Mouse (Mus musculus): ENCODE data around the gene Arpc3. TPM values are rescaled to one million over a fixed set of nuclear protein-coding genes. Genes with fewer than 3 reads are reported as not detected.

Arpc3 gene
- polyA plus RNA-seq, 1 experiment from 2014 or later = 49.9 TPM

- Histone ChIP-seq H3K4me2 (replicated peaks; ENCODE audit: low read depth, low read length) (peak overlapping the region; percentile 84), H3K9me3 (ENCODE audit: control insufficient read depth, low read depth, low read length) (no peaks in the 10 kb centered on the region), H3K36me3 (ENCODE audit: control insufficient read depth, insufficient read depth, low read length) (peaks cover 8% of the 10 kb centered on the region; the same call in 1 of the 2 replicates), H3K4me1 (ENCODE audit: control insufficient read depth, insufficient read depth, low read length) (peaks cover 7% of the 10 kb centered on the region; the same call in 1 of the 2 replicates), H3K4me3 (ENCODE audit: low read depth, low read length) (peak overlapping the region; percentile 83), H3K27me3 (ENCODE audit: control insufficient read depth, insufficient read depth, low read length) (no peaks in the 10 kb centered on the region), H3K27ac (ENCODE audit: low read length) (no peak overlapping the region), H3K9ac (replicated peaks; ENCODE audit: low read depth, low read length) (peak overlapping the region; percentile 72)
- 15% methylated on average over 19 of the region's 19 CpGs for WGBS
- peak; percentile 25; the same call in 1 of the 2 replicates for ATAC-seq (ENCODE audit: insufficient number of reproducible peaks, insufficient read depth, low FRiP score, low read depth)
These were observed 738 bp downstream of the Arpc3 start for GRCm38 (mm10) chr5:122392227-122393004.

DNA sequence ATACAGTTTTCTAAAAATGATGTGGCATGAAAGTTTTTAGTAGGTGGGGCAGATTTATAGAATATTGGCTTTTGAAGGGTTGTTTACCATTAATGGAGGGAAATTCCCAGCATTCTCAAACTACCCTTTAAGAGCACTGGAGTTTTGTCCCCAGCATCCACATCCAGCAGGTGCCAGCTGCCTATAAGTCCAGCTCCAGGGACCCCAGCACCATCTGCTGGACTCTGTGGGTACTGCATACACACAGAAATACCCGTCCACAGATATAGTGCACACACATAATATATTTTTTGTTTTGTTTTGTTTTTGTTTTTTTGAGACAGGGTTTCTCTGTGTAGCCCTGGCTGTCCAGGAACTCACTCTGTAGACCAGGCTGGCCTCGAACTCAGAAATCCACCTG lies 2.2 kb downstream of the Arpc3 start:
- ATAC-seq (ENCODE audit: insufficient number of reproducible peaks, insufficient read depth, low FRiP score, low read depth) = no peak
- H3K9me3 ChIP-seq (ENCODE audit: control insufficient read depth, low read depth, low read length) = no peaks in the 10 kb centered on the region
- H3K4me1 ChIP-seq (ENCODE audit: control insufficient read depth, insufficient read depth, low read length) = peaks cover 7% of the 10 kb centered on the region; the same call in 1 of the 2 replicates
- 52% methylated on average over 2 of the region's 2 CpGs for WGBS
- H3K27me3 ChIP-seq (ENCODE audit: control insufficient read depth, insufficient read depth, low read length) = no peaks in the 10 kb centered on the region
- peaks cover 8% of the 10 kb centered on the region; the same call in 1 of the 2 replicates for H3K36me3 ChIP-seq (ENCODE audit: control insufficient read depth, insufficient read depth, low read length)
- H3K9ac ChIP-seq (replicated peaks; ENCODE audit: low read depth, low read length) = no peak overlapping the region
- no peak overlapping the region for H3K27ac ChIP-seq (ENCODE audit: low read length)
- no peak overlapping the region for H3K4me2 ChIP-seq (replicated peaks; ENCODE audit: low read depth, low read length)
- no peak overlapping the region for H3K4me3 ChIP-seq (ENCODE audit: low read depth, low read length)

- no peak overlapping the region for H3K27ac ChIP-seq (ENCODE audit: low read length)
- H3K36me3 ChIP-seq (ENCODE audit: control insufficient read depth, insufficient read depth, low read length) = peaks cover 15% of the 10 kb centered on the region
- WGBS = 83% methylated on average over 10 of the region's 10 CpGs
- no peak overlapping the region for H3K9ac ChIP-seq (replicated peaks; ENCODE audit: low read depth, low read length)
- no peak overlapping the region for H3K4me2 ChIP-seq (replicated peaks; ENCODE audit: low read depth, low read length)
- no peaks in the 10 kb centered on the region for H3K27me3 ChIP-seq (ENCODE audit: control insufficient read depth, insufficient read depth, low read length)
- peaks cover 11% of the 10 kb centered on the region; the same call in 1 of the 2 replicates for H3K4me1 ChIP-seq (ENCODE audit: control insufficient read depth, insufficient read depth, low read length)
- H3K4me3 ChIP-seq (ENCODE audit: low read depth, low read length) = no peak overlapping the region
- H3K9me3 ChIP-seq (ENCODE audit: control insufficient read depth, low read depth, low read length) = no peaks in the 10 kb centered on the region
- ATAC-seq (ENCODE audit: insufficient number of reproducible peaks, insufficient read depth, low FRiP score, low read depth) = no peak
These were observed 5.1 kb downstream of the Arpc3 start for GRCm38 (mm10) chr5:122396791-122397190.

- no peak overlapping the region for H3K27ac ChIP-seq (ENCODE audit: low read length)
- peaks cover 21% of the 10 kb centered on the region for H3K36me3 ChIP-seq (ENCODE audit: control insufficient read depth, insufficient read depth, low read length)
- H3K9me3 ChIP-seq (ENCODE audit: control insufficient read depth, low read depth, low read length) = no peaks in the 10 kb centered on the region
- no peak for ATAC-seq (ENCODE audit: insufficient number of reproducible peaks, insufficient read depth, low FRiP score, low read depth)
- 89% methylated on average over 8 of the region's 8 CpGs for WGBS
- H3K27me3 ChIP-seq (ENCODE audit: control insufficient read depth, insufficient read depth, low read length) = no peaks in the 10 kb centered on the region
- peaks cover 9% of the 10 kb centered on the region; the same call in 1 of the 2 replicates for H3K4me1 ChIP-seq (ENCODE audit: control insufficient read depth, insufficient read depth, low read length)
- no peak overlapping the region for H3K9ac ChIP-seq (replicated peaks; ENCODE audit: low read depth, low read length)
- H3K4me2 ChIP-seq (replicated peaks; ENCODE audit: low read depth, low read length) = no peak overlapping the region
- H3K4me3 ChIP-seq (ENCODE audit: low read depth, low read length) = no peak overlapping the region
These were observed 5.8 kb downstream of the Arpc3 start for GRCm38 (mm10) chr5:122397495-122397894.

GRCm38 (mm10) chr5:122399871-122400270 lies 8.2 kb downstream of the Arpc3 start:
- peak overlapping the region; percentile 30; the same call in 1 of the 2 replicates for H3K27ac ChIP-seq (ENCODE audit: low read length)
- H3K4me2 ChIP-seq (replicated peaks; ENCODE audit: low read depth, low read length) = no peak overlapping the region
- 0 out of 2 replicates have a peak, but pooled peaks cover 4% of the 10 kb centered on the region for H3K4me1 ChIP-seq (ENCODE audit: control insufficient read depth, insufficient read depth, low read length)
- no peaks in the 10 kb centered on the region for H3K9me3 ChIP-seq (ENCODE audit: control insufficient read depth, low read depth, low read length)
- H3K36me3 ChIP-seq (ENCODE audit: control insufficient read depth, insufficient read depth, low read length) = peaks cover 44% of the 10 kb centered on the region
- no peak overlapping the region for H3K4me3 ChIP-seq (ENCODE audit: low read depth, low read length)
- 69% methylated on average over 8 of the region's 8 CpGs for WGBS
- ATAC-seq (ENCODE audit: insufficient number of reproducible peaks, insufficient read depth, low FRiP score, low read depth) = no peak
- no peak overlapping the region for H3K9ac ChIP-seq (replicated peaks; ENCODE audit: low read depth, low read length)
- no peaks in the 10 kb centered on the region for H3K27me3 ChIP-seq (ENCODE audit: control insufficient read depth, insufficient read depth, low read length)

GRCm38 (mm10) chr5:122400628-122401302 lies 9.1 kb downstream of the Arpc3 start:
- no peaks in the 10 kb centered on the region for H3K27me3 ChIP-seq (ENCODE audit: control insufficient read depth, insufficient read depth, low read length)
- H3K4me3 ChIP-seq (ENCODE audit: low read depth, low read length) = no peak overlapping the region
- no peak overlapping the region for H3K9ac ChIP-seq (replicated peaks; ENCODE audit: low read depth, low read length)
- H3K27ac ChIP-seq (ENCODE audit: low read length) = peak overlapping the region; percentile 30; the same call in 1 of the 2 replicates
- no peak overlapping the region for H3K4me2 ChIP-seq (replicated peaks; ENCODE audit: low read depth, low read length)
- no peaks in the 10 kb centered on the region for H3K9me3 ChIP-seq (ENCODE audit: control insufficient read depth, low read depth, low read length)
- WGBS = 46% methylated on average over 18 of the region's 18 CpGs
- H3K4me1 ChIP-seq (ENCODE audit: control insufficient read depth, insufficient read depth, low read length) = 0 out of 2 replicates have a peak, but pooled peaks cover 4% of the 10 kb centered on the region
- peak; percentile 59; the same call in 1 of the 2 replicates for ATAC-seq (ENCODE audit: insufficient number of reproducible peaks, insufficient read depth, low FRiP score, low read depth)
- H3K36me3 ChIP-seq (ENCODE audit: control insufficient read depth, insufficient read depth, low read length) = peaks cover 53% of the 10 kb centered on the region

- Histone ChIP-seq H3K27me3 (ENCODE audit: control insufficient read depth, insufficient read depth, low read length) (no peaks in the 10 kb centered on the region), H3K27ac (ENCODE audit: low read length) (no peak overlapping the region), H3K4me1 (ENCODE audit: control insufficient read depth, insufficient read depth, low read length) (0 out of 2 replicates have a peak, but pooled peaks cover 4% of the 10 kb centered on the region), H3K9me3 (ENCODE audit: control insufficient read depth, low read depth, low read length) (no peaks in the 10 kb centered on the region), H3K4me3 (ENCODE audit: low read depth, low read length) (no peak overlapping the region), H3K9ac (replicated peaks; ENCODE audit: low read depth, low read length) (no peak overlapping the region), H3K4me2 (replicated peaks; ENCODE audit: low read depth, low read length) (no peak overlapping the region), H3K36me3 (ENCODE audit: control insufficient read depth, insufficient read depth, low read length) (peaks cover 58% of the 10 kb centered on the region)
- peak; percentile 73; the same call in 1 of the 2 replicates for ATAC-seq (ENCODE audit: insufficient number of reproducible peaks, insufficient read depth, low FRiP score, low read depth)
- 23% methylated on average over 8 of the region's 8 CpGs for WGBS
These were observed 9.6 kb downstream of the Arpc3 start for GRCm38 (mm10) chr5:122401303-122401640.

DNA sequence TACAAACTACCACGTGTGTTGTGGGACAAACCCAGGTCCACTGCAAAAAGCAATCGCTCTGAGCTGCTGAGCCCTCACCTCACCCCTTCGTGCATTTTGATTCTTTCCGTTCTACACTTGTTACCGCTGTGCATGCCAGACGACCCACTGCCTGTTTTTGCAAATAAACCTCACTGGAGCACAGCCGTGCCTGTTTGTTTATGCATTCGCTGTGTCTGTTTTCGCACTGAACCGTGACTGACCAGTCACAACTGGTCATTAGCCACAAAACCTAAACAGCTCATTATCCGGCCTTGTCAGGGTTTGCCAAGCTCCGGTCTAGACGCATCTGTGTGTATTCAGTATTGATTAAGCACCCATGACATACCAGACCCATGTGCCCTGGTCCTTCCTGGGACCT lies 10.5 kb downstream of the Arpc3 start:
- H3K9ac ChIP-seq (replicated peaks; ENCODE audit: low read depth, low read length) = no peak overlapping the region

More for the DNA sequence above, 10.5 kb downstream of the Arpc3 start:
- no peak overlapping the region for H3K4me2 ChIP-seq (replicated peaks; ENCODE audit: low read depth, low read length)
- 0 out of 2 replicates have a peak, but pooled peaks cover 4% of the 10 kb centered on the region for H3K4me1 ChIP-seq (ENCODE audit: control insufficient read depth, insufficient read depth, low read length)
- no peaks in the 10 kb centered on the region for H3K27me3 ChIP-seq (ENCODE audit: control insufficient read depth, insufficient read depth, low read length)
- no peaks in the 10 kb centered on the region for H3K9me3 ChIP-seq (ENCODE audit: control insufficient read depth, low read depth, low read length)
- no peak for ATAC-seq (ENCODE audit: insufficient number of reproducible peaks, insufficient read depth, low FRiP score, low read depth)
- WGBS = 80% methylated on average over 13 of the region's 13 CpGs
- no peak overlapping the region for H3K4me3 ChIP-seq (ENCODE audit: low read depth, low read length)
- peaks cover 59% of the 10 kb centered on the region for H3K36me3 ChIP-seq (ENCODE audit: control insufficient read depth, insufficient read depth, low read length)
- H3K27ac ChIP-seq (ENCODE audit: low read length) = no peak overlapping the region

All from stomach, embryonic 14.5 days (tissue).